Mouse (Mus musculus): ENCODE data around the gene Ehd4. TPM values are rescaled to one million over a fixed set of nuclear protein-coding genes. Genes with fewer than 3 reads are reported as not detected.

The Ehd4 gene
- polyA plus RNA-seq, 1 experiment = 247 TPM

DNA sequence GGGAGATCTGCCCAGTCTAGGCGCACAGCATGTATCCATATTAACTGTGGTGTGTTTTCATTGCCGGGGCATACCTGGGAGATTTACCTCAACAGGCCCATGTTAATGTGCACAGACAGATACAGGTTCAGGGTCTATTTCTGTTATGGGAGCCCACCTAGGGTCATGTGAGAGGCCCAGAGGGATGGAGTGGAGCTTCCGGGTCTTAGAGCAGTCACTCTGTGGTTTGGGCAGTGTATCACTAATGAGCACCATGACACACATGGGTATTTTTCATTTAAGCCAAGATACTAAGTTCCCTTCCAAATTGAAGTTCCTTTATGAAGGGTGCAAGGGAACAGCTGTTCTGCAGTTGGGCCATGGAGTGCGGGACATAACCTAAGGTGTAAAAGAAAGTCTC, 59.2 kb downstream of the Ehd4 start:
- H3K4me3 ChIP-seq (replicated peaks; ENCODE audit: extremely low read depth, low read depth, low read length) = no peak overlapping the region
- 91% methylated on average over 4 of the region's 4 CpGs for WGBS
- no peak for TF ChIP-seq CTCF (IDR thresholded peaks at IDR 0.05; ENCODE audit: insufficient read depth, low read length)
- TF ChIP-seq POLR2A (IDR thresholded peaks at IDR 0.05; ENCODE audit: borderline replicate concordance, extremely low read depth, low read depth, low read length) = no peak
- peaks cover 32% of the 10 kb centered on the region for H3K4me1 ChIP-seq (ENCODE audit: control insufficient read depth, insufficient read depth, low read length)
- no peak for DNase-seq

DNA sequence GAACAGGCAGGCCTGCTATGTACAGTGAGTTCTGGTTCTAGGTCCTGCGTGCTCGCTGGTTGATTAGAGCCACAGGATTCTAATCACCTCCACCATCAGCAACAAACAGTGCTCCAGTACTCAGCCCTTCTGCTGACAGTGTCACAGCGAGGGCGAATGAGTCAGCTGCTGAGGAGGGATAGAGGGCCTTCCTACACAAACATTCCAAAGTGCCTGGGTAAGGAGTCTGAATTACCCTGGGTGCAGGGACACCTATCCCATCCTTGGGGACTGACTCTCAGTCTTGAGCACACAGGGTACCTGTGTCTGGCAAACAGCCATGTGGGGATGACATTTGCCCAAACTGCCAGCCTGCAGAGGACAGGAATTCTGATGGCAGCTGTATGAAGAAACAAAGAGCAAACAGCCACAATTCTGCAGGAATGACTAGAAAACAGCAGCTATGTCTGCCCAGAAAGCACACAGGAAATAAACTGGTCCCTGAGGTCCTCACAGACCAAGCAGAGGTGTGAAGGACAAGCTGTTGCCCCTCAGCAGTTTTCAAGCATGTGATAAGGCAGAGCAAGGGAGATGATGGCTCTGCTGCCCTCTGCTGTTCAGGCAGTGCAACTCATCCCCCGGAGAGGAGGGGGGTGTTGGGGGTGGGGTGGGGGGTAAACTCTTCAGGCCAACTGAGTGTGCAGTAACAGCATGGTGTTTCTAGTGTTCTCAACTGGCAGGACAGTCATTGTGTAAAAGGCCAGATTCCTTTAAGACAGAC, 60.6 kb downstream of the Ehd4 start:
- DNase-seq = peak; percentile 70
- WGBS = 38% methylated on average over 5 of the region's 5 CpGs
- H3K4me3 ChIP-seq (replicated peaks; ENCODE audit: extremely low read depth, low read depth, low read length) = no peak overlapping the region
- TF ChIP-seq CTCF (IDR thresholded peaks at IDR 0.05; ENCODE audit: insufficient read depth, low read length) (peak; percentile 79), POLR2A (IDR thresholded peaks at IDR 0.05; ENCODE audit: borderline replicate concordance, extremely low read depth, low read depth, low read length) (no peak)
- peaks cover 20% of the 10 kb centered on the region for H3K4me1 ChIP-seq (ENCODE audit: control insufficient read depth, insufficient read depth, low read length)

DNA sequence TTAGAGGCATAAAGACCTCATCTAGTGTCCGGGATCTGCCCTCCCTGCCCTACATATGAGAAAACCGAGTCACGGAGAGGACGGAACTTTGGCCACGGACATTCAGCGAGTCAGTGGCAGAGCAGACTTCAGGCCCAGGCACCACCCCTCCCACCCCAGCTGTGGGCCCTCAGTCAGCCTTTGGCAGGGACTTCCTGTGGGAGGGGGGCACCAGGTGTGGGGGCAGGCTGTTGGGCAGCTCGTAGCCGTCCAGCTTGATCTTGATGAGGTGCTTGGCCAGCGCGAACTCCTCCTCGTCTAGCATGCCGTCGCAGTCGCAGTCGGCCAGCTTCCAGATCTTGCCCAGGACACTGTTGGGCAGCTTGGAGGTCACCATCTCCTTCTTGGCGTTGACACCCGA, 63.4 kb downstream of the Ehd4 start:
- TF ChIP-seq CTCF (IDR thresholded peaks at IDR 0.05; ENCODE audit: insufficient read depth, low read length) (no peak), POLR2A (IDR thresholded peaks at IDR 0.05; ENCODE audit: borderline replicate concordance, extremely low read depth, low read depth, low read length) (no peak)
- 81% methylated on average over 17 of the region's 17 CpGs for WGBS
- Histone ChIP-seq H3K4me3 (replicated peaks; ENCODE audit: extremely low read depth, low read depth, low read length) (no peak overlapping the region), H3K4me1 (ENCODE audit: control insufficient read depth, insufficient read depth, low read length) (peaks cover 7% of the 10 kb centered on the region)
- DNase-seq = no peak

- Histone ChIP-seq H3K4me3 (replicated peaks; ENCODE audit: extremely low read depth, low read depth, low read length) (no peak overlapping the region), H3K4me1 (ENCODE audit: control insufficient read depth, insufficient read depth, low read length) (peaks cover 11% of the 10 kb centered on the region)
- 86% methylated on average over 2 of the region's 2 CpGs for WGBS
- no peak for DNase-seq
- TF ChIP-seq POLR2A (IDR thresholded peaks at IDR 0.05; ENCODE audit: borderline replicate concordance, extremely low read depth, low read depth, low read length) = no peak
- TF ChIP-seq CTCF (IDR thresholded peaks at IDR 0.05; ENCODE audit: insufficient read depth, low read length) = no peak
Observed at GRCm38 (mm10) chr2:120087897-120088296, 66.5 kb downstream of the Ehd4 start.

GRCm38 (mm10) chr2:120087391-120087790, 67.0 kb downstream of the Ehd4 start:
- H3K4me1 ChIP-seq (ENCODE audit: control insufficient read depth, insufficient read depth, low read length) = peaks cover 11% of the 10 kb centered on the region

GRCm38 (mm10) chr2:120086038-120086437, 68.4 kb downstream of the Ehd4 start:
- no peak for TF ChIP-seq CTCF (IDR thresholded peaks at IDR 0.05; ENCODE audit: insufficient read depth, low read length)
- TF ChIP-seq POLR2A (IDR thresholded peaks at IDR 0.05; ENCODE audit: borderline replicate concordance, extremely low read depth, low read depth, low read length) = no peak
- Histone ChIP-seq H3K4me1 (ENCODE audit: control insufficient read depth, insufficient read depth, low read length) (peaks cover 11% of the 10 kb centered on the region), H3K4me3 (replicated peaks; ENCODE audit: extremely low read depth, low read depth, low read length) (no peak overlapping the region)
- 92% methylated on average over 3 of the region's 3 CpGs for WGBS
- DNase-seq = no peak

More at GRCm38 (mm10) chr2:120087391-120087790, 67.0 kb downstream of the Ehd4 start:
- no peak for DNase-seq
- 55% methylated on average over 3 of the region's 3 CpGs for WGBS
- no peak overlapping the region for H3K4me3 ChIP-seq (replicated peaks; ENCODE audit: extremely low read depth, low read depth, low read length)
- no peak for TF ChIP-seq POLR2A (IDR thresholded peaks at IDR 0.05; ENCODE audit: borderline replicate concordance, extremely low read depth, low read depth, low read length)
- TF ChIP-seq CTCF (IDR thresholded peaks at IDR 0.05; ENCODE audit: insufficient read depth, low read length) = no peak

DNA sequence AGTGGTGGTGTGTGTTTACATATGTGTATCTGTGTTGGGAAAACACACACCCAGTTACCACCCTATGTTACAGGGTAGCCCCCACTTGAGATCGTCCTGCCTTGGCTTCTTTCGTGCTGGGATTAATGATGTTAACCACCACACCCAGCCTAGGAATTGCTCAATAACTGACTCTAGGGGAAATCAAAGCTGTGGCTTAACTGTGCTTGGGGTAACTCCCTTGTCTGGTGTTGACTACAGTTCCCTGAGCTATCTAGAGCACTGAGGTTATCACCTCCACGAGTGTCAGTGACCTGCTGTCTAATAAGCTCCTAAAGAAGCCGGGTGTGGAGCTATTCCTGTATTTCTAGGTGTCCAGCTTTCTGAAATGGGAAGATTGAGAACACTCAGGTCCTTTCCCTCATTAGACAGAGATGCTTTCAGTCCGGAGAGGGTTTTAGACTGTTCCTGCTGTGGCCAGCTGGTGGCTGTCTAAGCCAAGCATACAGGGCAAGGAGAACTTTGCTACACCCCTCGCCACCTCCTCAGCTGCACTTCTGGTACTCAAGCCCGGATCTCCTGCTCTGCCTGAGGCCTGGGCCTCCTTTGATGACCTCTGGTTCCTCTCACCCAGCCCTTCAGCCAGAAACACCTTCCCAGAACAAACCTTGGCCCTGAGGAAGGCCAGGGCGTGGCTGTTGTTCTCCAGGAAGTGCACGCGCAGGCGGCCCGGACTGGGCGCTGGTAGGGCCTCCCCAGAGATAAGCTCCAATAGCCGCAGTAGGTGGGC, 69.6 kb downstream of the Ehd4 start:
- DNase-seq = peak; percentile 72
- TF ChIP-seq POLR2A (IDR thresholded peaks at IDR 0.05; ENCODE audit: borderline replicate concordance, extremely low read depth, low read depth, low read length) (0 out of 2 replicates have a peak, but pooled peaks have one; percentile 3), CTCF (IDR thresholded peaks at IDR 0.05; ENCODE audit: insufficient read depth, low read length) (peak; percentile 87)
- H3K4me1 ChIP-seq (ENCODE audit: control insufficient read depth, insufficient read depth, low read length) = peaks cover 11% of the 10 kb centered on the region
- 34% methylated on average over 14 of the region's 14 CpGs for WGBS
- no peak overlapping the region for H3K4me3 ChIP-seq (replicated peaks; ENCODE audit: extremely low read depth, low read depth, low read length)

DNA sequence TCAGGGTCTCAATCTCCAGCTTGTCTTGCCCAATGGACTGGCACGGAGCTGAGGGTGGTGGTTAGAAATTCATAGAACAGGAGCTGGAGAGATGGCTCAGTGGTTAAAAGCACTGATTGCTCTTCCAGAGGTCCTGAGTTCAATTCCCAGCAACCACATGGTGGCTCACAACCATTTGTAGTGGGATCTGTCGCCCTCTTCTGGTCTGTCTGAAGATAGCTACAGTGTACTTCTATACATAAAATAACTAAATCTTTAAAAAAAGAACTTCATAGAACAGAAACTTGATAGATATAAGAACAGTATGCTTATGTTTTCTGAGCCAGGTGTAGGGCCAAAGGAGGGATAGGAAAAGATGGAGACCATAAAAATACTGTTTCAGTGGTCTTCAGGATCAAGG, 72.0 kb downstream of the Ehd4 start:
- WGBS = 83% methylated on average over 2 of the region's 2 CpGs
- Histone ChIP-seq H3K4me1 (ENCODE audit: control insufficient read depth, insufficient read depth, low read length) (peaks cover 11% of the 10 kb centered on the region), H3K4me3 (replicated peaks; ENCODE audit: extremely low read depth, low read depth, low read length) (no peak overlapping the region)
- DNase-seq = no peak
- TF ChIP-seq POLR2A (IDR thresholded peaks at IDR 0.05; ENCODE audit: borderline replicate concordance, extremely low read depth, low read depth, low read length) (no peak), CTCF (IDR thresholded peaks at IDR 0.05; ENCODE audit: insufficient read depth, low read length) (no peak)

GRCm38 (mm10) chr2:120076076-120076705, 78.2 kb downstream of the Ehd4 start:
- peak; percentile 60 for DNase-seq
- peak; percentile 33; the same call in 1 of the 2 replicates for TF ChIP-seq CTCF (IDR thresholded peaks at IDR 0.05; ENCODE audit: insufficient read depth, low read length)
- TF ChIP-seq POLR2A (IDR thresholded peaks at IDR 0.05; ENCODE audit: borderline replicate concordance, extremely low read depth, low read depth, low read length) = no peak
- peak overlapping the region; percentile 8 for H3K4me3 ChIP-seq (replicated peaks; ENCODE audit: extremely low read depth, low read depth, low read length)
- no peaks in the 10 kb centered on the region for H3K4me1 ChIP-seq (ENCODE audit: control insufficient read depth, insufficient read depth, low read length)
- WGBS = 8% methylated on average over 36 of the region's 36 CpGs

Measured in lung, adult 2 months (tissue).